Mouse (Mus musculus) frontal cortex, adult 2 months (tissue): Measurements from ENCODE around the gene Drc3. TPM values are rescaled to one million over a fixed set of nuclear protein-coding genes. Genes with fewer than 3 reads are reported as not detected.

ENCODE experiments used
- polyA plus RNA-seq: library from polyadenylated mRNA; depleted of rRNA; stranded (reverse); fragments of >200 nt; gene quantifications from 2 replicates; pipeline ENCODE4 v1.2.3, GENCODE M21; 2012; rRNA removed

The Drc3 gene
- polyA plus RNA-seq, 1 experiment, result 12.5 TPM

Other genes starting within 250 kb of the Drc3 start
- gene Rai1, start 248.3 kb upstream of the Drc3 start, polyA plus RNA-seq, result 47.8 and 53.3 TPM in 2 replicates
- gene Srebf1, start 130.7 kb upstream of the Drc3 start, polyA plus RNA-seq, result 63.2 and 78.3 TPM in 2 replicates
- 187 and 204 TPM in 2 replicates for gene Tom1l2, start 424 bp upstream of the Drc3 start, polyA plus RNA-seq
- gene Gid4, start 63.8 kb downstream of the Drc3 start, polyA plus RNA-seq, result 44.8 and 49.9 TPM in 2 replicates
- 29.7 and 32.3 TPM in 2 replicates for gene Atpaf2, start 65.1 kb downstream of the Drc3 start, polyA plus RNA-seq
- 70.4 and 77.4 TPM in 2 replicates for gene Drg2, start 101.3 kb downstream of the Drc3 start, polyA plus RNA-seq
- 0.15 and 0.20 TPM in 2 replicates for gene Myo15, start 116.0 kb downstream of the Drc3 start, polyA plus RNA-seq
- 19.0 and 19.3 TPM in 2 replicates for gene Alkbh5, start 183.1 kb downstream of the Drc3 start, polyA plus RNA-seq